Mouse (Mus musculus) heart, embryonic 14.5 days (tissue): ENCODE results near the gene AL607142.1. TPM values are rescaled to one million over a fixed set of nuclear protein-coding genes. Genes with fewer than 3 reads are reported as not detected.

Experiments
- ATAC-seq: fragments of 200-750 bp; cut with Nextera tagmentation; 2 replicates; pipeline ENCODE4 v1.8.0; 2017; ENCODE audit warnings: low read depth, moderate TSS enrichment; ENCODE audit not compliant: insufficient number of reproducible peaks, insufficient read depth, low FRiP score
- H3K27ac ChIP-seq, 2 experiments: fragments of 200-500 bp in 1 of 2; fragments of 300-500 bp in 1 of 2; sonication (generic) in 1 of 2; replicated peaks in 1 of 2; 2 replicates each; pipeline ENCODE4 v1.5.1; 2012 to 2014; ENCODE audit warnings: low read depth in 2 of 2, low read length in 2 of 2, control low read depth in 1 of 2, mild to moderate bottlenecking in 1 of 2, mixed read lengths in 1 of 2; ENCODE audit not compliant: control insufficient read depth in 1 of 2, insufficient read depth in 1 of 2
- H3K27me3 ChIP-seq: fragments of 300-500 bp; sonication (generic); 2 replicates; pipeline ENCODE4 v1.6.1; 2014; ENCODE audit warnings: mild to moderate bottlenecking, low read length, control low read depth; ENCODE audit not compliant: control insufficient read depth, insufficient read depth
- H3K36me3 ChIP-seq: fragments of 300-500 bp; sonication (generic); 2 replicates; pipeline ENCODE4 v1.6.1; 2014; ENCODE audit warnings: mild to moderate bottlenecking, control low read depth, low read length, mixed read lengths; ENCODE audit not compliant: control insufficient read depth, insufficient read depth
- H3K4me1 ChIP-seq, 2 experiments: fragments of 200-500 bp in 1 of 2; fragments of 300-500 bp in 1 of 2; sonication (generic) in 1 of 2; 2 replicates each; pipeline ENCODE4 v1.6.1; 2012 to 2014; ENCODE audit warnings: low read length in 2 of 2, control low read depth in 1 of 2, mixed read lengths in 1 of 2; ENCODE audit not compliant: control insufficient read depth in 2 of 2, insufficient read depth in 2 of 2
- H3K4me2 ChIP-seq: fragments of 300-500 bp; sonication (generic); 2 replicates; pipeline ENCODE4 v1.6.1; 2014; ENCODE audit warnings: mild to moderate bottlenecking, low read length
- H3K4me3 ChIP-seq, 2 experiments: fragments of 200-500 bp in 1 of 2; fragments of 300-500 bp in 1 of 2; sonication (generic) in 1 of 2; 2 replicates each; pipeline ENCODE4 v1.5.1; 2012 to 2014; ENCODE audit warnings: low read length in 2 of 2, mild to moderate bottlenecking in 2 of 2, control low read depth in 1 of 2, low read depth in 1 of 2, moderate library complexity in 1 of 2; ENCODE audit not compliant: control insufficient read depth in 1 of 2, insufficient read depth in 1 of 2
- H3K9ac ChIP-seq: fragments of 300-500 bp; sonication (generic); 2 replicates; pipeline ENCODE4 v1.6.1; 2014; ENCODE audit warnings: mild to moderate bottlenecking, low read length
- H3K9me3 ChIP-seq: fragments of 300-500 bp; sonication (generic); 2 replicates; pipeline ENCODE4 v1.6.1; 2016; ENCODE audit warnings: low read length, control low read depth; ENCODE audit not compliant: control insufficient read depth
- WGBS: fragments of 180-500 bp; shearing (Covaris S2); extraction: QIAGEN DNeasy Blood & Tissue Kit; methylation state at CpG from one replicate; pipeline ENCODE4 v1.1.7; 2014; 5-methylcytosine and 5-hydroxymethylcytosine counted together
- polyA plus RNA-seq: library from polyadenylated mRNA; unstranded; fragments of >200 nt; fragmentation: Nextera tagmentation; extraction: Ambion mirVana; gene quantifications from 2 replicates; pipeline ENCODE4 v1.2.1, GENCODE M21; 2014

The AL607142.1 gene
- polyA plus RNA-seq, 1 experiment from 2014 or later, result not detected

DNA sequence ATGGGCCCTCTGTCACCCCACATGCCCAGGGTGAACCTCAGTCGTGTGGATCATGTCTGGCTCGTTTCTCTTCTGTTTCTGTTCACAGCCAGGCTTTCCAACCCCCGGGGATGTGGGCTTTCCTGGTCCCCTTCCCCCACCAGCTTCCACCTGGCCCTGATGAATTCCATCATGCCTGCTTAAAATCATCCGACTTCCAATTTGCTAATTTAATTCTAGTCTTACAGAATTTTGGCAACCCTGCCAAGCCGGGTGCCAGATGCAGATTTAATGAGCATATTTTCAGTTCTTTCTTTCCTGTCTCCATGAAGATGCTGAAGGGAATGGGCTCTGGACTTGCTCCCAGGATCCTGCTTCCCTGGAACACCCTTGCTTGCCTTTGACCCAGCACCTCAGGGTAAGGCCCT, 19.7 kb upstream of the AL607142.1 start:
- Histone ChIP-seq H3K36me3 (no peaks in the 10 kb centered on the region), H3K4me2 (no peak overlapping the region), H3K9me3 (no peaks in the 10 kb centered on the region), H3K4me3 (no peak overlapping the region), H3K9ac (no peak overlapping the region), H3K27ac (no peak overlapping the region), H3K27me3 (no peaks in the 10 kb centered on the region), H3K4me1 (peaks cover 11 to 13% of the 10 kb centered on the region in 2 experiments; a peak in 3 of 4 replicates)
- ATAC-seq, result no peak
- WGBS, result 59% methylated on average over 5 of the region's 5 CpGs

DNA sequence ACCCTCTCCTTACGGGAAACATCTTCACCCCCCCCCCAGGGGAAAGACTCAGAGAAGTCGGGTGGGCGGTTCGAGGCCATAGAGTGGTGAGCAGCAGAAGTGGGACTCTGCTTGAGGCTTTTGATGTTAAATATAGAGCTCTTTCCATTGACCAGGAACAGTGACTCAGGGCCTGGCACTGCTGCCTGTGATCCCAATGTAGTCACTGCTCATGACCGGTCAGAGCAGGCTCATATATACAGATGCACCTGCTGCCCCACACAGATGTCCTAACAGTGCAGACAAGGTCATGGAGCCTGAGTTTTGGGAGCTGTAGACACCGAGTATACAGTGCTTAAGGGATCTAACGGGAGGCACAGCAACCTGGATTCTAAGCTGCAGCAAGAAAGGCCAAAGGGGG, 18.9 kb upstream of the AL607142.1 start:
- Histone ChIP-seq H3K27me3 (no peaks in the 10 kb centered on the region), H3K4me3 (no peak overlapping the region), H3K9ac (no peak overlapping the region), H3K4me2 (no peak overlapping the region), H3K9me3 (no peaks in the 10 kb centered on the region), H3K27ac (no peak overlapping the region), H3K4me1 (peaks cover 11 to 13% of the 10 kb centered on the region in 2 experiments; a peak in 3 of 4 replicates), H3K36me3 (no peaks in the 10 kb centered on the region)
- ATAC-seq, result no peak
- WGBS, result 48% methylated on average over 7 of the region's 7 CpGs

GRCm38 (mm10) chr4:120047060-120047459, 17.7 kb upstream of the AL607142.1 start:
- WGBS, result 18% methylated on average over 4 of the region's 4 CpGs

DNA sequence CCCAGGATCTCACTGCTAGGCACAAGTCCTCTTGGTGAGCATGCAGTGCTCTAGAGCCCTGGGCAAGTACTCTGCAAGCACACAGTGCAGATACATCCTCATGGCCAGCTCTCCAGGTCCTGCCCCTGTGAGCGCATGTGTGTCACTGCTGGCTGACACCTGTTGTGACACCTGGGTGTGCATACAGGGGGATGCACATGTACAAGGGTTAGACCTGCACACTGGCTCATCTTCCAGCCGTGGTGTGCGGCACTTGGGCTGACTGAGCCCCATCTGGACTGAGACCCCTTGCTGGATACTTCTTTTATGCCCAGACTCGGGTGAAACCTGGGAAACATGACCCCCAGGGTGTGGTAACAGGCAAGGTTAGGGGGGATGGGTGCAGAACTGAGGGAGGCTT, 16.5 kb upstream of the AL607142.1 start:
- Histone ChIP-seq H3K9me3 (no peaks in the 10 kb centered on the region), H3K4me3 (no peak overlapping the region), H3K4me1 (peaks cover 11 to 13% of the 10 kb centered on the region in 2 experiments; a peak in 3 of 4 replicates), H3K36me3 (no peaks in the 10 kb centered on the region), H3K27ac (no peak overlapping the region), H3K9ac (no peak overlapping the region), H3K27me3 (no peaks in the 10 kb centered on the region), H3K4me2 (no peak overlapping the region)
- ATAC-seq, result no peak
- WGBS, result 88% methylated on average over 4 of the region's 4 CpGs

More at GRCm38 (mm10) chr4:120047060-120047459, 17.7 kb upstream of the AL607142.1 start:
- no peak overlapping the region for H3K4me3 ChIP-seq
- peaks cover 11 to 13% of the 10 kb centered on the region in 2 experiments; a peak in 3 of 4 replicates for H3K4me1 ChIP-seq
- H3K9ac ChIP-seq, result no peak overlapping the region
- no peaks in the 10 kb centered on the region for H3K9me3 ChIP-seq
- no peaks in the 10 kb centered on the region for H3K27me3 ChIP-seq
- ATAC-seq, result no peak
- H3K36me3 ChIP-seq, result no peaks in the 10 kb centered on the region
- no peak overlapping the region for H3K4me2 ChIP-seq
- no peak overlapping the region for H3K27ac ChIP-seq

GRCm38 (mm10) chr4:120049857-120050256, 14.9 kb upstream of the AL607142.1 start:
- no peaks in the 10 kb centered on the region for H3K27me3 ChIP-seq

DNA sequence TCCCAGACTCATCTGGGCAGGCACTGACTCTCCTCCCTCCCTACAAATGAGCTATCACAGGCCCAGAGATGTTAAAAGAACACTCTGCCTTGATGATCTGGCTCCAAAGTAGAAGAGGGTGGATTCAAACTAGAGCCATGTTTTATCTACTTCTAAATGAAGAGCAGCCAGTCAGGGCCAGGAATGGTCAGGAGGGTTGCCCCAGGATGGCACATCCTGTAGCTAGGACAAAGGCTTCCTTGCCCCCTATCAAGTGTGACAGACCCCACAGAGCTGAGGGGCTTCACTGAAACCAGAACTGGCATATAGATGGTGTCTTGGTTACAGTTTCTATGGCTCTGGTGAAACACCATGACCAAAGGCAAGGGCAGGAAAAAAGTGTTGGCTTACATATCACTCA, 12.3 kb upstream of the AL607142.1 start:
- no peak overlapping the region for H3K4me3 ChIP-seq
- H3K4me2 ChIP-seq, result no peak overlapping the region
- no peaks in the 10 kb centered on the region for H3K9me3 ChIP-seq
- no peak overlapping the region for H3K27ac ChIP-seq
- H3K9ac ChIP-seq, result no peak overlapping the region
- peaks cover 0 to under 1% of the 10 kb centered on the region in 2 experiments; a peak in 1 of 4 replicates for H3K4me1 ChIP-seq
- ATAC-seq, result no peak
- no peaks in the 10 kb centered on the region for H3K27me3 ChIP-seq
- no peaks in the 10 kb centered on the region for H3K36me3 ChIP-seq

More at GRCm38 (mm10) chr4:120049857-120050256, 14.9 kb upstream of the AL607142.1 start:
- no peak overlapping the region for H3K4me2 ChIP-seq
- no peaks in the 10 kb centered on the region for H3K9me3 ChIP-seq
- 87% methylated on average over 3 of the region's 3 CpGs for WGBS
- H3K36me3 ChIP-seq, result no peaks in the 10 kb centered on the region
- H3K27ac ChIP-seq, result no peak overlapping the region
- no peak overlapping the region for H3K4me3 ChIP-seq
- H3K9ac ChIP-seq, result no peak overlapping the region
- ATAC-seq, result no peak
- H3K4me1 ChIP-seq, result peaks cover 11 to 13% of the 10 kb centered on the region in 2 experiments; a peak in 3 of 4 replicates

GRCm38 (mm10) chr4:120053026-120054005, 11.5 kb upstream of the AL607142.1 start:
- Histone ChIP-seq H3K9me3 (no peaks in the 10 kb centered on the region), H3K27ac (no peak overlapping the region), H3K4me3 (no peak overlapping the region), H3K36me3 (no peaks in the 10 kb centered on the region), H3K27me3 (no peaks in the 10 kb centered on the region), H3K4me1 (no peaks in the 10 kb centered on the region), H3K4me2 (no peak overlapping the region), H3K9ac (no peak overlapping the region)
- 86% methylated on average over 11 of the region's 11 CpGs for WGBS
- ATAC-seq, result no peak
